Mouse (Mus musculus) intestine, postnatal 0 days (tissue): ENCODE data around the gene Rassf7. TPM values are rescaled to one million over a fixed set of nuclear protein-coding genes. Genes with fewer than 3 reads are reported as not detected.

Experiments
- ATAC-seq: fragments of 200-750 bp; cut with Nextera tagmentation; 2 replicates; pipeline ENCODE4 v1.8.0; 2017; ENCODE audit warnings: mild to moderate bottlenecking, moderate TSS enrichment, moderate library complexity
- H3K27ac ChIP-seq: fragments of 300-500 bp; sonication (generic); 2 replicates; pipeline ENCODE4 v1.5.1; 2014; ENCODE audit warnings: mild to moderate bottlenecking, low read depth, low read length, moderate library complexity
- H3K27me3 ChIP-seq: fragments of 300-500 bp; sonication (generic); replicated peaks from 2 replicates; pipeline ENCODE4 v1.6.1; 2014; ENCODE audit warnings: low read length, mixed read lengths; ENCODE audit not compliant: control insufficient read depth, insufficient read depth
- H3K36me3 ChIP-seq: fragments of 300-500 bp; sonication (generic); 2 replicates; pipeline ENCODE4 v1.6.1; 2014; ENCODE audit warnings: mild to moderate bottlenecking, moderate library complexity; ENCODE audit not compliant: control insufficient read depth, insufficient read depth
- H3K4me1 ChIP-seq: fragments of 300-500 bp; sonication (generic); replicated peaks from 2 replicates; pipeline ENCODE4 v1.6.1; 2014; ENCODE audit warnings: antibody characterized with exemption, low read length, mixed read lengths; ENCODE audit not compliant: control insufficient read depth, insufficient read depth
- H3K4me2 ChIP-seq: fragments of 300-500 bp; sonication (generic); replicated peaks from 2 replicates; pipeline ENCODE4 v1.6.1; 2014; ENCODE audit warnings: low read depth, mild to moderate bottlenecking, moderate library complexity
- H3K4me3 ChIP-seq: fragments of 300-500 bp; sonication (generic); 2 replicates; pipeline ENCODE4 v1.5.1; 2014; ENCODE audit warnings: low read depth, low read length
- H3K9ac ChIP-seq: fragments of 300-500 bp; sonication (generic); 2 replicates; pipeline ENCODE4 v1.6.1; 2014; ENCODE audit warnings: mild to moderate bottlenecking, low read depth, low read length
- H3K9me3 ChIP-seq: fragments of 300-500 bp; sonication (generic); 2 replicates; pipeline ENCODE4 v1.6.1; 2016; ENCODE audit warnings: mixed run types; ENCODE audit not compliant: control insufficient read depth
- CTCF ChIP-seq: sonication (generic); IDR thresholded peaks from 2 replicates; pipeline ENCODE4 v1.5.1; 2016; ENCODE audit warnings: low read depth, mild to moderate bottlenecking, control low read depth, antibody characterized with exemption, moderate library complexity
- WGBS: fragments of 180-500 bp; shearing (Covaris S2); extraction: QIAGEN DNeasy Blood & Tissue Kit; methylation state at CpG from one replicate; pipeline ENCODE4 v1.1.7; 2014; 5-methylcytosine and 5-hydroxymethylcytosine counted together
- polyA plus RNA-seq: library from polyadenylated mRNA; unstranded; fragments of >200 nt; fragmentation: Nextera tagmentation; extraction: Ambion mirVana; gene quantifications from 2 replicates; pipeline ENCODE4 v1.2.1, GENCODE M21; 2015

The Rassf7 gene
- polyA plus RNA-seq, 1 experiment from 2014 or later: 47.6 TPM

DNA sequence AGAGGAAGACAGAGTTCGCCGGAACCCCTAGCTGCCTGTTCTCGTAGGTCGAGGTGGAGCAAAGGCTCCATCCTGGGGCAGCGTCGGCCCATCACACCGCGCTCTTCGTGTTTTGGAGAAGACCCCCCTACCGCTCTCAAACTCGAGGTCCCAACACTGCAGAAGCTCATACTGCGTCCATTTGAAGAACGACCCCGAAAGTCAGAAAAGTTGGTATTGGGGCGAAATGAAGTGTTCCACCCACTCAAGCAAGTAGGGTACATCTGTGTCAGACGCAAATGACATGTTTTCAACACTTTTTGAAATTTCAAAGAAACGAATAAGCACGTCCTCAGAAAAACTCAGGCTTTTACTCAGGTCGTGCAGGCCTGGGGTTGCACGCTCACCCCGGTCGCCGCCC lies 21.3 kb upstream of the Rassf7 start:
- Histone ChIP-seq H3K27me3 (no peaks in the 10 kb centered on the region), H3K9me3 (no peaks in the 10 kb centered on the region), H3K9ac (0 out of 2 replicates have a peak overlapping the region, but pooled peaks have one; percentile 1), H3K4me2 (peak overlapping the region; percentile 87), H3K4me3 (peak overlapping the region; percentile 86), H3K36me3 (peaks cover 29% of the 10 kb centered on the region), H3K27ac (peak overlapping the region; percentile 15), H3K4me1 (peaks cover 6% of the 10 kb centered on the region; the same call in 1 of the 2 replicates)
- no peak for ATAC-seq
- 1% methylated on average over 23 of the region's 23 CpGs for WGBS
- TF ChIP-seq CTCF: no peak

DNA sequence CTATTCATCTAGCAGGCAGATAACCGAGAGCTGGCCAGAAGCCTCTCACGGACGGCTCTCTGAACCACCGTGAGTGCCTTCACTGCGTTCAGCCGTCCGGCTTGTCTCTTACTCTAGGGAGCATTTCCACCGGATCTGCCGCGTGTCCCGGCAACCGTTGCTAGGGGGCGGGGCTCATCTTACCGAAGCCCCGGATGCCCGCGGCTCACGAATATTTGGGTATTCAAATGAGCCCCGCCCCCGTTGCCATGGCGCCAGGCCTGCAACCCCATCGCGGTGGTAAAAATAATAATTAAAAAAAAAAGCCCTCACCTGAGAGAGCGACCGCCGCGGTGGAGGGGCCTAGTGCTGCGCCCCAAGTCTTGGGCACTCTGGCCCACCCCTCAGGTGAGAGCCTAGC lies 20.8 kb upstream of the Rassf7 start:
- Histone ChIP-seq H3K36me3 (peaks cover 25% of the 10 kb centered on the region), H3K9me3 (no peaks in the 10 kb centered on the region), H3K27ac (peak overlapping the region; percentile 15), H3K4me1 (peaks cover 6% of the 10 kb centered on the region; the same call in 1 of the 2 replicates), H3K4me3 (peak overlapping the region; percentile 86), H3K4me2 (peak overlapping the region; percentile 87), H3K9ac (0 out of 2 replicates have a peak overlapping the region, but pooled peaks have one; percentile 1), H3K27me3 (no peaks in the 10 kb centered on the region)
- no peak for TF ChIP-seq CTCF
- WGBS: under 1% methylated on average over 28 of the region's 28 CpGs
- ATAC-seq: no peak

DNA sequence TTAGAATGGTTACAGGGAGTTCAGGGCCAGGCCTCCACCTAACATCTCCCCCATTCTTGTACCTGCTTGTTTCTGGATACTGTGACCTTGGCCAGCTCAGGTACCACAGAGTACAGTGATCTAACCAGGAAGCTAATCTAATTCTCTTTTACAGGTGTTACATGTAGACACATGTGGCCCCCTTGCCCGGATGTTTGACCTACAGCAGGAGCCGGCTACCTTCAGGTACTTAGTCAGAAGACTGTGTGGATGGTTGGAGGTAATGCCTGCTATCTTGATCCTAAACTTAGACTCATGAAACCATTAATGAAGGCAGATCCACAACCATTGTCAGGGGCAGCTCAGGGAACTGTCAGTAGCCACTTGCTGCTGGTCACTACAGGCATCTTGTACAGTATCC lies 19.9 kb upstream of the Rassf7 start:
- Histone ChIP-seq H3K4me3 (no peak overlapping the region), H3K9me3 (no peaks in the 10 kb centered on the region), H3K27ac (no peak overlapping the region), H3K36me3 (peaks cover 16% of the 10 kb centered on the region), H3K9ac (no peak overlapping the region), H3K27me3 (no peaks in the 10 kb centered on the region), H3K4me2 (no peak overlapping the region), H3K4me1 (peaks cover 6% of the 10 kb centered on the region; the same call in 1 of the 2 replicates)
- no peak for TF ChIP-seq CTCF
- no peak for ATAC-seq
- 48% methylated on average over 2 of the region's 2 CpGs for WGBS

DNA sequence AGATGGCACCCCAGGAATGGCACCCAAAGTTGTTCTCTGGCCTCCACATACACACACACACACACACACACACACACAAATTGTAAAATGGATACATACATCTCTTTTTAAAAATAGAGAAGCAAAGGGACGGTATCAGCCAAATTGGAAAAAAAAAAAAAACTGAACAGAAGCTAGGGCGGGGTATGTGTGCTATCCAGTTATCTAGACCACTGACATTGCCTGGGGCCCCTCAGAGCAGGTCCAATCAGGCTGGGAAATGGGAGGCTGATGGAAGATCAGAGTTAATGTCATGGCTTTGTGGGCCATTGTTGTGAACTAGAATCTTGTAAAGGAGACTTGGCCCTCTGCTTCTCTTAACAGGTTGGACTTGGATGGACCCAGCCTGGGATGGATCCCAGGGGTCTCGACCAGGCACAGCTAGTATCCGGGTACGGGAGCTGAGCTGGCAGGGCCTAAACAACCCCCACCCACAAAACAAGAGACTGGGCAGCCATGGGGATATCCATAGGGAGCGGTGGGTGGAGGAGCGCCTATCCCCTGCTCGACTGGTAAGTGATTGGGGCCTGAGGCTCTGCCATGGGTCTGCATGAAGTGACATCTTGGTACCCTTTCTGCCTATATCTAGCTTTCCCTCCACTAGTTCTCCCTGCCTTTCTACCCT lies 18.9 kb upstream of the Rassf7 start:
- Histone ChIP-seq H3K27ac (no peak overlapping the region), H3K4me1 (peaks cover 6% of the 10 kb centered on the region; the same call in 1 of the 2 replicates), H3K4me2 (no peak overlapping the region), H3K9ac (no peak overlapping the region), H3K36me3 (peaks cover 6% of the 10 kb centered on the region; the same call in 1 of the 2 replicates), H3K4me3 (no peak overlapping the region), H3K27me3 (no peaks in the 10 kb centered on the region), H3K9me3 (no peaks in the 10 kb centered on the region)
- no peak for TF ChIP-seq CTCF
- ATAC-seq: no peak
- 94% methylated on average over 8 of the region's 8 CpGs for WGBS

DNA sequence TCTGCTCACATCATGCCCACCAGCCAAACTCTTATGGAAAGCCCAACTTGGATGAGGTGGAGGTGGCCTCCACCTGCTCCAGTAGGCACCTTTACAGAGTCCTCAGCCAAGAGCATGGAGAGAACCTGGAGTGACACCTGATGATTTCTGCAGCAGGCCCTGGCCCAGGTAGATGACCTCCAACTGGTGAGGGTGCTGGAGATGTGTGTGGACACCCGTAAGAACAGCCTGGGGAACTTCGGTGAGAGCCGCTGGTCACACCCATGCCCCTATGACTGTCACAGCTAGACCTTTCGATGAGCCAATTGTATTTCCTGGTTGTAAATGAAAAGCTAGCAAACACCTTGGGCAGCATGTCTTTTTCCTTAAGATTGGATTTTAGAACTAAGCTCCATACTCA lies 17.5 kb upstream of the Rassf7 start:
- 0 out of 2 replicates have a peak, but pooled peaks cover 4% of the 10 kb centered on the region for H3K36me3 ChIP-seq
- no peaks in the 10 kb centered on the region for H3K9me3 ChIP-seq
- no peak for ATAC-seq
- peaks cover 6% of the 10 kb centered on the region; the same call in 1 of the 2 replicates for H3K4me1 ChIP-seq
- 63% methylated on average over 4 of the region's 4 CpGs for WGBS
- H3K27me3 ChIP-seq: no peaks in the 10 kb centered on the region
- no peak overlapping the region for H3K4me3 ChIP-seq
- TF ChIP-seq CTCF: no peak
- H3K4me2 ChIP-seq: no peak overlapping the region
- H3K27ac ChIP-seq: no peak overlapping the region
- H3K9ac ChIP-seq: no peak overlapping the region

DNA sequence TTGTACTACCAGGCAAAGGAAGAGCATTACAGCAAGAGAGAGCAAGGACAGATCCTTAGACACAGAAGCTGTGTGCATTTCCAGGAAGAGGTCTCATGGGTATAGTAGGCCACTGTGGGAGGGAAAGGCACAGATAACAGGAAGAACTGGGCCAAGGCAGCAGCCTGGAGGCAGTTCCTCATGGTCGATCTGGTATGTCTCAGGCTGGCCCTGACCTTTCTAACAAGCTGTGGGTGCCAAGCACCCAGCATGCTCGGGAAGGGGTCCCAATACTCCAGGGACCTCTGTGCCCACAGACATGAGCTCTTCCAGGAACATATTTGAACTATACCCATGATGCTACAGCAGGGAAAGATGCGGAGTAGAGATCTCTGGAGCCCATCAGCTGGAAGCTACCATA lies 11.1 kb upstream of the Rassf7 start:
- Histone ChIP-seq H3K4me2 (no peak overlapping the region), H3K4me3 (no peak overlapping the region), H3K9me3 (no peaks in the 10 kb centered on the region), H3K36me3 (no peaks in the 10 kb centered on the region), H3K27ac (no peak overlapping the region), H3K4me1 (no peaks in the 10 kb centered on the region), H3K27me3 (no peaks in the 10 kb centered on the region), H3K9ac (no peak overlapping the region)
- no peak for ATAC-seq
- 73% methylated on average over 3 of the region's 3 CpGs for WGBS
- TF ChIP-seq CTCF: no peak
